Mouse (Mus musculus) liver, embryonic 14.5 days (tissue): Measurements from ENCODE around the gene Klf5.

ENCODE experiments used
- CTCF ChIP-seq: IDR thresholded peaks from 2 replicates; pipeline ENCODE4 v1.5.1; 2016; ENCODE audit warnings: antibody characterized with exemption, low read depth, control low read depth
- EP300 ChIP-seq: IDR thresholded peaks from 2 replicates; pipeline ENCODE4 v1.6.1; 2016; ENCODE audit warnings: antibody characterized with exemption, low read depth

- TF ChIP-seq CTCF = no peak
- TF ChIP-seq EP300 = no peak
Measured at GRCm38 (mm10) chr14:99274056-99274455, 24.4 kb upstream of the Klf5 start.
